Mouse (Mus musculus): ENCODE results near the gene Olfr330. TPM values are rescaled to one million over a fixed set of nuclear protein-coding genes. Genes with fewer than 3 reads are reported as not detected.
"Not testable (repeated sequence)": the region's sequence is repeated elsewhere in the genome, so short reads cannot be mapped to it uniquely, and the experiment has no call there.

The Olfr330 gene
- polyA plus RNA-seq (2015; fragmentation: Nextera tagmentation; extraction: Ambion mirVana), result not detected in 2 replicates

DNA sequence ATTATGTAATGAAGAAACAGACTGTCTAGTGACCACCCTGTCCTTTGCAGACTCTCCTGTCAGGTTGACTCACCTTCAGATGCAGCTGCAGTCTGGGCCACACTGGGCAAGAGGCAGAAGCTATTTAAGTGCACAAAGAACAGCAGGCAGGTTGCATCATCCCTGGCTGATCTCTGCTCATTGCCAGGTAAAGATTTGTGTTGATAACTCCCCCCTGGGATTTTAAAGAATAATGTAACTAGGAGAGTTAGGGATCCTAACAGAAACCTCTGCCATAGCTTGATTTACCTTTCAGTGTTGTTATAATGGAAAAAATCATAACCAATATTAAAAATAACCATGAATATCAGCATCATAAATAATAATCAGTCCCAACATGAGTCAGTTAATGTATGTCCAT, at the start of gene Olfr330:
Gene Olfr330 (minus strand): TSS at position 101 of the 400 bp plus-strand sequence.
- H3K36me3 ChIP-seq (ENCODE audit: control insufficient read depth, insufficient read depth, low read length); H3K4me2 ChIP-seq (ENCODE audit: low read depth, low read length); H3K4me1 ChIP-seq (ENCODE audit: control insufficient read depth, insufficient read depth, low read length); ATAC-seq (ENCODE audit: insufficient read depth, low FRiP score); H3K4me3 ChIP-seq (replicated peaks; ENCODE audit: low read length); H3K9me3 ChIP-seq (replicated peaks; ENCODE audit: control insufficient read depth, low read length); H3K9ac ChIP-seq (ENCODE audit: low read length); H3K27me3 ChIP-seq (ENCODE audit: control insufficient read depth, insufficient read depth, low read length); H3K27ac ChIP-seq (ENCODE audit: low read length): not testable (repeated sequence)

DNA sequence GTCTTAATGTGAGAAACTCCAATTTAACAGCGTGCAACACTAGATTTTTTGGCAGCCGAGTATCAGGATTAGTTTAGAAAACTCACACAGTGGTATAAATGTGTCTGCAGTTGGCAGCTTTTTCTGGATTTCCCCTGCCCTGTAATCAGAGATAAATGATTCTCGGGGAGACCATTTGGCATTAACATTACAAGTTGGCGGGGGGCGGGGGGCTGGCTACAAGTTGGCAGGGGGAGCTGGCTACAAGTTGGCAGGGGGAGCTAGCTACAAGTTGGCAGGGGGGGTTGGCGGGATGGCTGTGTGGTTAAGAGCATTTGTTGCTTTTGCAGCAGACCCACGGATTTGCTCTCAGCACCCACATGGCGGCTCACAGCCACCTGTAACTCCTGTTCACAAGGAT, 44.0 kb upstream of the Olfr330 start:
- H3K4me3 ChIP-seq (replicated peaks; ENCODE audit: low read length), result no peak overlapping the region
- no peak for ATAC-seq (ENCODE audit: insufficient read depth, low FRiP score)

GRCm38 (mm10) chr11:58577430-58577829, 42.8 kb upstream of the Olfr330 start, which contains the start of gene Olfr325:
TSS of gene Olfr325 (plus strand) at chr11:58577730.
- no peak within 1 kb of the TSS for H3K4me2 ChIP-seq (ENCODE audit: low read depth, low read length)
- H3K4me1 ChIP-seq (ENCODE audit: control insufficient read depth, insufficient read depth, low read length), result no peaks in the 10 kb centered on the region
- H3K36me3 ChIP-seq (ENCODE audit: control insufficient read depth, insufficient read depth, low read length), result no peaks in the 10 kb centered on the region
- H3K27ac ChIP-seq (ENCODE audit: low read length), result no peak within 1 kb of the TSS
- H3K27me3 ChIP-seq (ENCODE audit: control insufficient read depth, insufficient read depth, low read length), result no peaks in the 10 kb centered on the region
- H3K9me3 ChIP-seq (replicated peaks; ENCODE audit: control insufficient read depth, low read length), result no peaks in the 10 kb centered on the region
- no peak for ATAC-seq (ENCODE audit: insufficient read depth, low FRiP score)
- H3K9ac ChIP-seq (ENCODE audit: low read length), result no peak within 1 kb of the TSS
- H3K4me3 ChIP-seq (replicated peaks; ENCODE audit: low read length), result no peak within 1 kb of the TSS
- 49% methylated on average over 1 of the region's 1 CpGs for WGBS

More for the DNA sequence above, 44.0 kb upstream of the Olfr330 start:
- no peaks in the 10 kb centered on the region for H3K27me3 ChIP-seq (ENCODE audit: control insufficient read depth, insufficient read depth, low read length)
- no peaks in the 10 kb centered on the region for H3K36me3 ChIP-seq (ENCODE audit: control insufficient read depth, insufficient read depth, low read length)
- no peak overlapping the region for H3K27ac ChIP-seq (ENCODE audit: low read length)
- no peak overlapping the region for H3K9ac ChIP-seq (ENCODE audit: low read length)
- H3K9me3 ChIP-seq (replicated peaks; ENCODE audit: control insufficient read depth, low read length), result no peaks in the 10 kb centered on the region
- H3K4me1 ChIP-seq (ENCODE audit: control insufficient read depth, insufficient read depth, low read length), result no peaks in the 10 kb centered on the region
- no peak overlapping the region for H3K4me2 ChIP-seq (ENCODE audit: low read depth, low read length)
- WGBS, result 65% methylated on average over 8 of the region's 8 CpGs

DNA sequence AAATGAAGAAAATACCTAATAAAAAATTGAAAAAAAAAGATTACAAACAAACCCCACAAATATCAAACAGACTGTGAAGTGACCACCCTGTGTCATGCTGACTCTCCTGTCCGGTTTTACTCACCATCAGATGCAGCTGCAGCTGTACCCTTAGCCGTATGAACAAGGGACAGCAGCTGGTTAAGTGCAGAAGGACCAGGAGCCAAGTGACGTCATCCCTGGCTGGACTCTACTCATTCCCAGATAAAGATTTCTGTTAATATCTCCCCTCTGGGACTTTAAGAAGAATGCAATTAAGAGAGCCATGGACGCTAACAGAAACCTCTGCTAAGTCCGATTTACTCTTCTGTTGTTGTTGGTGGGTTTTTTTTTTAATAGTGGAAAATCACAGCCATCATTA, 35.8 kb upstream of the Olfr330 start, which contains the start of gene Olfr224:
Gene Olfr224 (minus strand): TSS at position 149 of the 400 bp plus-strand sequence.
- Histone ChIP-seq H3K9ac (ENCODE audit: low read length) (no peak within 1 kb of the TSS), H3K4me3 (replicated peaks; ENCODE audit: low read length) (no peak within 1 kb of the TSS), H3K36me3 (ENCODE audit: control insufficient read depth, insufficient read depth, low read length) (no peaks in the 10 kb centered on the region), H3K4me2 (ENCODE audit: low read depth, low read length) (no peak within 1 kb of the TSS), H3K9me3 (replicated peaks; ENCODE audit: control insufficient read depth, low read length) (no peaks in the 10 kb centered on the region), H3K4me1 (ENCODE audit: control insufficient read depth, insufficient read depth, low read length) (no peaks in the 10 kb centered on the region), H3K27me3 (ENCODE audit: control insufficient read depth, insufficient read depth, low read length) (no peaks in the 10 kb centered on the region), H3K27ac (ENCODE audit: low read length) (no peak within 1 kb of the TSS)
- no peak for ATAC-seq (ENCODE audit: insufficient read depth, low FRiP score)
- 63% methylated on average over 5 of the region's 5 CpGs for WGBS

DNA sequence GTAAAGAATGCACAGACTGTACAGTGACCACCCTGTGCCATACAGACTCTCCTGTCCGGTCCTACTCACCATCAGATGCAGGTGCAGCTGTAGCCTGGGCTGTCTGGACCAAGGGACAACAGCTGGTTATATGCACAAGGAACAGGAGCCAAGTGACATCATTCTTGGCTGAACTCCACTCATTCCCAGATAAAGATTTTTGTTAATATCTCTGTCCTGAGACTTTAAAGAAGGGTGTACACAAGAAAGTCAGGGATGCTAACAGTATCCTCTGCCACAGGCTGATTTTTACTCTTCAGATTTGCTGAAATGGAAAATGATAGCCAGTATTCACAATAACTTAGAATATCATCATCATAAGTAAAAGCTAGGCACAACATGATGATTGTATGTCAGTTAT, 20.9 kb upstream of the Olfr330 start, which contains the start of gene Olfr328:
Gene Olfr328 (minus strand): TSS at position 101 of the 400 bp plus-strand sequence.
- Histone ChIP-seq H3K27ac (ENCODE audit: low read length) (no peak within 1 kb of the TSS), H3K27me3 (ENCODE audit: control insufficient read depth, insufficient read depth, low read length) (no peaks in the 10 kb centered on the region), H3K4me3 (replicated peaks; ENCODE audit: low read length) (no peak within 1 kb of the TSS), H3K9me3 (replicated peaks; ENCODE audit: control insufficient read depth, low read length) (no peaks in the 10 kb centered on the region), H3K9ac (ENCODE audit: low read length) (no peak within 1 kb of the TSS), H3K36me3 (ENCODE audit: control insufficient read depth, insufficient read depth, low read length) (no peaks in the 10 kb centered on the region), H3K4me2 (ENCODE audit: low read depth, low read length) (no peak within 1 kb of the TSS), H3K4me1 (ENCODE audit: control insufficient read depth, insufficient read depth, low read length) (no peaks in the 10 kb centered on the region)
- WGBS, result 80% methylated on average over 1 of the region's 1 CpGs
- no peak for ATAC-seq (ENCODE audit: insufficient read depth, low FRiP score)

DNA sequence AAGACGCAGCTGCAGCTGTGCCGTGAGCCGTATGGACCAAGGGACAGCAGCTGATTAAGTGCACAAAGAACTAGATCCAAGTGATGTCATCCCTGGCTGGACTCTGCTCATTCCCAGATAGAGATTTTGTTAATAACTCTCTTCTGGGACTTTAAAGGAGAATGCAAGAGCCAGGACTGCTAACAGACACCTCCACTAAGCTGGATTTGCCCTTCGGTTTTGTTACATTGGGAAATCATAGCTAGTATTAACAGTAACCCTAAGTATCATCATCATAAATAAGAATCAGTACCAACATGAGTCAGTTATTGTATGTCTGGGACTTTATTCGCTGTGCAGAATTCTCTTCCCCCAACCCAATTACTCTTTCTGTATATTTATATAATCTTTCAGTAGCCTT, 11.7 kb upstream of the Olfr330 start, which contains the start of gene Olfr329-ps:
Gene Olfr329-ps (minus strand): TSS at position 101 of the 400 bp plus-strand sequence.
- no peaks in the 10 kb centered on the region for H3K4me1 ChIP-seq (ENCODE audit: control insufficient read depth, insufficient read depth, low read length)
- H3K27me3 ChIP-seq (ENCODE audit: control insufficient read depth, insufficient read depth, low read length), result no peaks in the 10 kb centered on the region
- no peak within 1 kb of the TSS for H3K4me3 ChIP-seq (replicated peaks; ENCODE audit: low read length)
- WGBS, result 71% methylated on average over 5 of the region's 5 CpGs
- H3K36me3 ChIP-seq (ENCODE audit: control insufficient read depth, insufficient read depth, low read length), result no peaks in the 10 kb centered on the region
- no peak within 1 kb of the TSS for H3K27ac ChIP-seq (ENCODE audit: low read length)
- ATAC-seq (ENCODE audit: insufficient read depth, low FRiP score), result no peak
- H3K4me2 ChIP-seq (ENCODE audit: low read depth, low read length), result no peak within 1 kb of the TSS
- no peak within 1 kb of the TSS for H3K9ac ChIP-seq (ENCODE audit: low read length)
- H3K9me3 ChIP-seq (replicated peaks; ENCODE audit: control insufficient read depth, low read length), result no peaks in the 10 kb centered on the region

DNA sequence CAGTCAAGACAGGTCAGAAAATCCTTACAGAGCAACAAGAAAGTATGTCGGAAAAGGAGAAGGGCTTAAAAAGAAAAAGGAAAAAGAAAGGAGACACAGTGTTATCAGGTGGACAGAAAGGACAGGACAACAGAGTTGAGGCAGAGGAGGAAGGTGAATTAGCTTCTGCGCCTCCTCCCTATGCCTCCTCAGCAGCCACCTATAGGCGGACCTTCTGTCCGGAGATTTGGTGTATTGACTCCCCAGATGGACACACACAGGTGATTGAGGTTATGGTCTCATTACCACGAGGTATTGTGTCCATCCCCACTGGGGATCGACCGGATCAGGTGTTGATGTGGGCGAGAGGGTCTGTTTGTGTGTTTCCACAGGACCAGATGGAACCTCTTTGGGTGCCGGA, 14.9 kb downstream of the Olfr330 start:
- H3K27me3 ChIP-seq (ENCODE audit: control insufficient read depth, insufficient read depth, low read length); H3K9me3 ChIP-seq (replicated peaks; ENCODE audit: control insufficient read depth, low read length); ATAC-seq (ENCODE audit: insufficient read depth, low FRiP score); H3K36me3 ChIP-seq (ENCODE audit: control insufficient read depth, insufficient read depth, low read length); H3K4me3 ChIP-seq (replicated peaks; ENCODE audit: low read length); H3K4me2 ChIP-seq (ENCODE audit: low read depth, low read length); H3K27ac ChIP-seq (ENCODE audit: low read length); H3K9ac ChIP-seq (ENCODE audit: low read length); H3K4me1 ChIP-seq (ENCODE audit: control insufficient read depth, insufficient read depth, low read length): not testable (repeated sequence)
- WGBS, result 91% methylated on average over 7 of the region's 9 CpGs

DNA sequence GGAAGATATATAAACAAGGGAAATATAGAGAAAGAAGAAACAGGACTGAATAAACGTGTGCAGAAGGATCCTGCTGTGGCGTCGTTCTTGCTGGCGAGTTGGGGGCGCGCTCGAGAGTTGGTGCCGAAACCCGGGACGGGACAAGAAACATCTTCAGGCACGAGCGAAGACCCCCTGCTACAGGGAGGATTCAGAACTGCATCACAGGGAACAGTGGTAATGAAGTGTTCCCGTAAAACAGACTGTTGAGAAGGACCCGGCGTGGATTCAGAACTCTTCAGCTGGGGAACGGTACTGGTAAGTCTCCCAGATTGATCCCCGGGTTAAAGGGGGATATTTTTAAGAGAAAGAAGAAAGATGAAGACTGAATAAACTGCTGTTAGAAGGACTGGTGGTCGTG, 15.7 kb downstream of the Olfr330 start:
- H3K27me3 ChIP-seq (ENCODE audit: control insufficient read depth, insufficient read depth, low read length); ATAC-seq (ENCODE audit: insufficient read depth, low FRiP score); H3K4me2 ChIP-seq (ENCODE audit: low read depth, low read length); H3K36me3 ChIP-seq (ENCODE audit: control insufficient read depth, insufficient read depth, low read length); H3K9me3 ChIP-seq (replicated peaks; ENCODE audit: control insufficient read depth, low read length); H3K9ac ChIP-seq (ENCODE audit: low read length); H3K4me3 ChIP-seq (replicated peaks; ENCODE audit: low read length); H3K4me1 ChIP-seq (ENCODE audit: control insufficient read depth, insufficient read depth, low read length); H3K27ac ChIP-seq (ENCODE audit: low read length): not testable (repeated sequence)
- 96% methylated on average over 17 of the region's 18 CpGs for WGBS

DNA sequence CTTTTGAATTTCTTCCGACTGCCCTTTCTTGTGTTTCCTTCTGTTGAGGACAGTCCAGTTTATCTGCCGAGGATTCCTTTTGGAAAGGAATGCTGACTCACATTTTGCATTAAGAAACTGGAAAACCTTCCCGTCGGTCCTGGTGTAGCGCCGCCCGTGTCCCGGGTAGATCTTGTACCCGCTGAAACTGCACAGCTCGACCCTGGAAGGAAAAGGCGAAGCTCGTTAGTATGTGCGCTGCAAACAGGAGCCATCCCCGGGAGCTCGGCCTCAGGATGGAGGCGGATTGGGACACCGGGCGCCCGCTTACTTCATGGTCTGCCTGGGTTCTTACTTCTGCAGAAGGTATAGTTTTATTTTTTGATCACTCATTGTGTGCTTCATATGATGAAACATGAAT, 25.6 kb downstream of the Olfr330 start:
- not testable (repeated sequence) for H3K27me3 ChIP-seq (ENCODE audit: control insufficient read depth, insufficient read depth, low read length); H3K4me1 ChIP-seq (ENCODE audit: control insufficient read depth, insufficient read depth, low read length); H3K4me2 ChIP-seq (ENCODE audit: low read depth, low read length); H3K4me3 ChIP-seq (replicated peaks; ENCODE audit: low read length); H3K9ac ChIP-seq (ENCODE audit: low read length); H3K9me3 ChIP-seq (replicated peaks; ENCODE audit: control insufficient read depth, low read length); H3K36me3 ChIP-seq (ENCODE audit: control insufficient read depth, insufficient read depth, low read length); ATAC-seq (ENCODE audit: insufficient read depth, low FRiP score); H3K27ac ChIP-seq (ENCODE audit: low read length)
- 85% methylated on average over 19 of the region's 19 CpGs for WGBS

DNA sequence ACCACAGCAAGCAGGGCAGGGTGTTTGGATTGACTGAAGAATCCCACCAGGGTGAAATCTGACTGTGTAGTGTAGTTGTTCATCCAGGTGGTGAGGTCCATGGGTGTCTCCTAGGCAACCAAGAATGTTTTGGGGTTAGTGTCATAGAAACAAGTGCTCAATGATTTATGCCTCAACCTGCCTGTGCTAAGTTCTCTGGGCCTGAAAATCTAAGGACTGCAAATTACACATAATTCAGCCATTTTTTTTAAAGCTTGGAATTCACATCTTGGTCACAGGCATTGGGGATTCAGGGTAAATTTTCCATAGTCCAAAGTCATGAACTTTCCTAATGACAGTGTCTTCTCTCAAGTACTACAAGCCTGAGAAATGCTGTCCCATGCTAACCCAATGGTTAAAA, 32.2 kb downstream of the Olfr330 start, which contains the start of gene Olfr331:
Gene Olfr331 (minus strand): TSS at position 101 of the 400 bp plus-strand sequence.
- not testable (repeated sequence) for ATAC-seq (ENCODE audit: insufficient read depth, low FRiP score); H3K4me1 ChIP-seq (ENCODE audit: control insufficient read depth, insufficient read depth, low read length); H3K27ac ChIP-seq (ENCODE audit: low read length); H3K9ac ChIP-seq (ENCODE audit: low read length); H3K9me3 ChIP-seq (replicated peaks; ENCODE audit: control insufficient read depth, low read length); H3K4me3 ChIP-seq (replicated peaks; ENCODE audit: low read length); H3K36me3 ChIP-seq (ENCODE audit: control insufficient read depth, insufficient read depth, low read length); H3K27me3 ChIP-seq (ENCODE audit: control insufficient read depth, insufficient read depth, low read length); H3K4me2 ChIP-seq (ENCODE audit: low read depth, low read length)

Data from stomach, embryonic 16.5 days (tissue).